Mouse (Mus musculus) frontal cortex, adult (tissue): ENCODE measurements around the gene Lamb3.
"Not testable (repeated sequence)": the region's sequence is repeated elsewhere in the genome, so short reads cannot be mapped to it uniquely, and the experiment has no call there.

Experiments
- ATAC-seq: cut with Nextera tagmentation; 2 replicates; pipeline ENCODE4 v1.9.2; 2017; ENCODE audit warnings: mild to moderate bottlenecking, moderate library complexity, mixed read lengths; ENCODE audit not compliant: low TSS enrichment

Gene Lamb3

DNA sequence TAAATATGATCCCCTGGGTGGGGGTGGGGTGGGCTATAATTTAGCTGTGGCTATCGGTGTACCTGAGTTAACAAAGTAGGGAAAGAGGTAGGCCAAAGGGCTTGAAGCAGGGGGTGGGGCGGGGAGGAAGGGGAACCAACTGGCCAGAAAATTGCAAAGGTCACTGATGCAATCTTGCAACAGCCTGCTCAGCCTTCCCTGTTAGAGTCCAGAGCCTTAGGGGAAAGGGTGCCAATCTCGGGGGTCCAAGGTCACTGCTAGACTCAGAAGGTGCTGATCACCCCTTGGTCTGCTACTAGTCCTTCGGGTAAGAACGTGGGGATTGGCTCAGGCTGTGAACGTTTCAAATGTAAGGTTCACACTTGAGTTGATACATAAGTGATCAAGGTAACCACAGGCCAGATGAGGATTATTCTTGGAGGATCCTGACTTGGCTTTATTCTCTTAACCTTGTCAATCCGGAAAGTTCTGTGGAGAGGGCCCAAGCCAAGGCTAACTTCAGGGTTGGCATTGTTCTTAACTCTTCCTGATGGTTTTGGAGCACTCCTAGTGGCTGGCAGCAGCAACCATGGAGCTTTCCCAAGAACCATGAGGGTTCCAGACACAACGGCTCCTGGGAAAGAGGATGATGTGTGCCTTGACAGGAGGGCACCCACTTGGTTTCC is 67.0 kb downstream of the Lamb3 start:
- no peak for ATAC-seq

DNA sequence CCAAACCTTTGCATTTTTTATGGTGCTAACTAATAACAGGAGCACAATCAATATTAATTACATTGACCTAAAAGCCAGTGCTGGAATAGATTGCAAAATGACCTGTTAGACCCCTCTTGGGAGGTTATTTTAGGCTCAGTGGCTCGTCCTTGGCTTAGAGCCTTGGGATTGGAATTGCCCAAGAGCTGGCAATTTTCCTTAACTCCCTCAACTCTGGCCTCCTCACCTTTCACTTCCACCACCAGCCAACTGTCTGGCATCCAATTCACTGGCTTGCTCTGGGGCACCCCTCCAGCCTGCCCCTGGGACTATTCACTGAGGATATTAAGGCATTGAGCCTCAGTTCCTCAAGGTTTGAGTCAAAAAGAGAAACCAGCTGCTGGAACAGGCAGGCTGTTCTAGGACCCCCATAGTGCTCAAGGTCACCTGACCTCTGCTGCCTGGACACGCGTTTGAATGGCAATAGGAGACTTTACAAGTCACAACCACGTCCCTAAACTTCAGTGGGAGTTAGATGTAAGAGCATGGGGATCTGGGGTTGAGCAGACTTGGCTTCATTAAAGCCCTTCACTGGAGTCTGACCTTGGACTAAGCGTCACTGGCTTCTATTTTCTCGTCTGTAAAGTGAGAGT is 71.0 kb downstream of the Lamb3 start:
- no peak for ATAC-seq

DNA sequence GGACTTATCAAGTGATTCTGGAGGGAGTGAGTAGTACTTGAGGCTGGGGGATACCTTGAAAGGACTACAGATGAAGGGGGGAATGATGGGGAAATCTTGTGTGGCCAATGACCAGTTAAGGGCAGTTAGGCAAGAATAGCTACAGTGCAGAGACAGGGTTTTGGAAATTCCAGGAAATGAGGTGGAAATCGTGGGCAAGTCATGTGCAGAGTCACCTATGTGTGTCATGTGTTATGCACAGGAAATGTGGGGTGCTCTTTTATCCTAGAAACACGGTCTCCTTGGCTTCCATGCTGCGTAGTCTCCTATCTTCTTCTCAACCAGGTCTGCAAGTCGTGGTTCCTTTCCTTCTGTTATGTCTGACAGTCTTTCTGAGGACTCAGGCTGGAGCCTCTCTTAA is 72.0 kb downstream of the Lamb3 start:
- ATAC-seq = no peak

DNA sequence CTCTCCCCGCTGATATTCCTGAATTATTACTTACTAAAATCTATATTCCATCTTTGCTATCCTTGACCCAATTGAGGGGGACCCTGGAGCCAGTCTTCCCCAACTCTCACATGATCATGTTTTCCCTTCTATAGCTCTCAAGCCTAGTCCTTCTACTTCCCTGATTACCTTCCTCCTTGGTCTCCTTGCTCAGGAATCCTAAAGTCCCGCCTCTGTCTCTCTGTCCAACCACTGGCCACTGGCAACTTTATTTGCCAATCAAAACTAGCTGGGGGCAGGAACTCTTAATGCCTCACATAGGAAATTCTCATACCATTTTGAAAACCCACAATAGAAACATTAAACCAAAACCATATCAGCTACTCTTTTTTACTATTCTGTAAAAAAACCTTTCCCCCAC is 73.8 kb downstream of the Lamb3 start:
- ATAC-seq = no peak

DNA sequence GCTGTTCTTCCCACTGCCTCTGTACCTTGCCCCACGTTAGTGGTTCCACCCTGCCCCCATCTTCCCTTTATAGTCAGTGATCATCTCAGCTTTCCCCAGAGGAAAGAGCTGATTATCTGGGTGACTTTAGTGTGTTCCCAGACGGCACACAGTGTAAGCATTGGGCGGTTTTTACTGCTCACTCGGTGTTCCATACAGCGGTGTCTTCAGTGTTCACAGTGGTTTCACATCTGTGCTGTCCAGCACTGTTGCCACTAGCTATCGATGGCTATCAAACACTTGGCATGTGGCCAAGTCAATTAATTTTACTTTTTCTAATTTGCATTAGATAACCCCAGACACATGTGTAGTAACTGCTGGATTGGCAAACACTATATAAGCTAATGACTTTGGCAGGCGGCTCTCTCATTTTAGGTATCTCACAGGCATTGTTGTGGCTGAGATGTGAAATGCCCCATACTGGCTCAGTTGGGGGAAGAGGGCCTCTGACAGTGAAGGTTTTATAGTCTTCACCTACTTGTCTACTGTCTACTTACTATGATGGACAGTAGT is 76.8 kb downstream of the Lamb3 start:
- ATAC-seq = no peak

DNA sequence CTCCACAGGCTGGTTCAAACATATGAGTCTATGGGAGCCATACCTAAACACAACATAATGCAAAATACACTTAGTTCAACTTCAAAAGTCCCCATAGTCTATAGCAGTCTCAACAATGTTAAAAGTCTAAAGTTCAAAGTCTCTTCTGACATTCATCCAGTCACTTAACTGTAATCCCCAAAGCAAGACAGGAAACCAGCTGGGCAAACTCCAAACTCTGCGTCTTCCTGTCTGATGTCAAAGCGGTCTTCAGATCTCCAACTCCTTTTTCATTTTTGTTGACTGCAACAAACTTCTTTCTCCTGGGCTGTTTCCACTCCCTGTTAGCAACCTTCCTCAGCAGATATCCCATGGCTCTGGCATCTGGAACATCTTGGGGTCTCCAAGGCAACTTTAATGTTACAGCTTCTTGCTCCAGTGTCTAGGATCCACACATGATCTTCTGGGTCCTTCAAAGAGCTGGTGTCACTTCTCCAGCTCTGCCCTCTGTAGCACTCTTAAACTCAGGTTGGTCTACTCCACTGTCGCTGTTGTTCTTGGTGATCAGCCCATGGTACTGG is 78.3 kb downstream of the Lamb3 start:
- ATAC-seq = not testable (repeated sequence)

DNA sequence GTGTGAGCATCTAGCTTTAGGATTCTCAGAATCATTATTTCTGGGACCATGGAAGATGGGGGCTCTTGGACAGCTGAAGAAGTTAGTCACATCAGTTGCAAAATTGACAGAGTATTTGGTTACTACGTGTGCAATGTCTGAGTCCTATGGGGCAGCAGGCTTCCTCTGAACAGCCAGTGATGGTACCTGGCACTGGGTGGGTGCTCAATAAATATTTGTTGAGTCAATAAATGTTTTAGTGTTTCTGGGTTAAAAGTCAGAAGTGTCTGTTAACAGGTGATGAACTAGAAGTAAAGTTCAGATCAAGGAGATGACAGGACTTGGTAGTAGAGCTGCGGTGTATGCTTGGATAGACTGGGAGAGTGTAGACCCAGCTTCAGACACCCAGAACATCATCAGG is 80.1 kb downstream of the Lamb3 start:
- ATAC-seq = no peak

DNA sequence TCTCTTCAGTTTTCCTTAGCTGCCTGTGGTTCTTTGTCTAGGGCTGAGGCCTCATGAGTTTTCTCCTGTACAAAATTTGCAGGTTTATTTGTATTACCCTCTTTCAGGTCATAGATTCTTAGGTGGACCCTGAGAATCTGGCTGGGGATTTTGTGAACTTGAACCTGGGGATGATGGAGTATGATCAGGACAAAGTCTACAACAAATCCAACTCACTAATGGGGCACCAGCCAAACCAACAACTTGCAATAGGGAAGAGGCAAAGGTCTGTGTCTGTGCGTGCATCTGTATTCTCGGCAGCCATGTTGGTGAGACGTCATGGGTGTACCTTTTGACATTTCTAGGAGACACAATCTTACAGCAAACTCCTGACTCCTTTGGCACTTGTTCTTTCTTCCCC is 81.6 kb downstream of the Lamb3 start:
- no peak for ATAC-seq

DNA sequence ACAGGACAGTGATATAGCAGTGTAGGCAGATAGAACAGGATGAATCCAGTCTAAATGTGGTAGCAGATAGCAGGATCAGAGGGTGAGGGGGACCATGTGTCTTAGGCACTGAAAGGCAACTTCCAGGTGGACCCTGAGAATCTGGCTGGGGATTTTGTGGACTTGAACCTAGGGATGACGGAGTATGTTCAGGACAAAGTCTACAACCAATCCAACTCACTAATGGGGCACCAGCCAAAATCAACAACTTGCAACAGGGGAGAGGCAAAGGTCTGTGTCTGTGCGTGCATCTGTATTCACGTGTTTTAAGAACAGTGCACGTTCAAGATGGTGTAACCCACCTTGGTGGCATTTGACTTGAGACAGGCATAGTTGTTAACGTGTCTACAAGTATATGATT is 82.4 kb downstream of the Lamb3 start:
- no peak for ATAC-seq

DNA sequence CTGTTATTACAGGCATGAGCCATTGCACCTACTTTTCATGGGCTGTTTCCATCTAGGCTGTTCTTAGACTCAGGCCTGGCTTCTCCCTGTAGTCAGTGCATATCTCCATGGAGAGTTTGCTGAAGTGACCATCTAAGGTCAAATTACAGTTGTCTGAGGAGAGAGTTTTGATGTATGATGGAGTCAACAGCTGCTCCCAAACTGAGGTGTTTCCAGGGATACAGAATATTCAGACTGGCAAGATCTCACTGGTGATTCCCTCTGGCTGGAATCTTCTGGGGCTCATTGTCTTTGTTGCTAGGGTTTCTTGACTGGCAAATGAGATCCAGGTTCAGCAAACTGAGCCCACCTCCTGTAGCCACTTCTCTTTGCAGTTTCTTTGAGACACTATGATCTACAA is 83.2 kb downstream of the Lamb3 start:
- ATAC-seq = no peak

DNA sequence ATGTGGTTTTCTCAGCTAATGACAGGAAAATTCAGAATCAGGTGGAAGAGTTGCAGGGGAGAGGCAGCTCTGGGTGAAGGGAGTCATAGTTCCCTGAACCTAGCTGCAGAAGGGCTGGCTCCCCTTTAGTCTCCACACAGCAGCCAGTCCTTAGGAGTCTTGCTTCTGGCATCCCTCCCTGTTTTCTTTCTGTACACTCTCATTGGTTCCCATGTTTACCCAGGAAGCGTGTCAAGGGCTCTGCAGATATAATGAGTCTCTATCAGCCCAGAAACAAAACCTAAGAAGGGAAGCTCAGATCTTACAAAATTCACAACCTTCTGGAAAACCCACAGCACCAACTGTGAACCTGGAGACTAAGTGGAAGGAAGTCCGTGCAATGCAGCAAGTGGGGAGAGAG is 85.5 kb downstream of the Lamb3 start:
- ATAC-seq = no peak

DNA sequence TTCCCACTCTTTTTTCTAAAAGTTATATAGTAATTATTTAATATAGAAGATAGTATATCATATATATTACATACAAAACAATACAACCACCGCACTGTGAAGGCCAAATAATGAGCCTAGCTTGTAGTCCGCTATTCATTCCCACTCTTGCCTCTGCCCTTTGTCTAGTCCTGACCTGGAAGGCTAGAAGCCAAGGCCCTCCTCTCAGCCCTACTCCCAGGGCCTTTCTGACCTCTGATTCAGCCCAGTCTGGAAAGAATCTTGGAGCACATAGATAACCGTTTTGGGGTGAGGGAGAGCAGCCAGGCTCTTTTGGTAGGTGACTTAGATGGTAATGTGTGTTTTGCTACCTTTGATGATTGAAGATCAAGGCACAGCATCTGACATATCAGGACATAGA is 86.4 kb downstream of the Lamb3 start:
- ATAC-seq = no peak

DNA sequence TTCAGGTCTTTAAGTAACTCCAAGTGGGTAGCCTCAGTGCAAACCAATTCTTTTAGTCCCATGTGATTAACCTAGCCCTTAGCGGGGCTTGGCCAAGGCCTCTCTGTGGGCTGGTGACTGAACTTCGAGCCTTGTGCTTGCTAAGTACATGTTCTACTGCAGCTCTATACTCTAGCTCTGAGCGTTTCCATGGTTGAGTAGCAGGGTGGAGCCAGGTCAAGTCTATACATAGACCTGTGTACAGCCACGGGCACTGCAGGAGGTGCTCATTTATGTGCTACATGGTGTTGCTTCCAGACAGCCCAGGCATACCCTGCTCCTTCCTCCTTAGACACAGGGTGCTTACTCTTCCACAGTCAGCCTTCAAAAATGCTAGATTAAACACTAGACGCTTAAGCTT is 88.4 kb downstream of the Lamb3 start:
- ATAC-seq = no peak

DNA sequence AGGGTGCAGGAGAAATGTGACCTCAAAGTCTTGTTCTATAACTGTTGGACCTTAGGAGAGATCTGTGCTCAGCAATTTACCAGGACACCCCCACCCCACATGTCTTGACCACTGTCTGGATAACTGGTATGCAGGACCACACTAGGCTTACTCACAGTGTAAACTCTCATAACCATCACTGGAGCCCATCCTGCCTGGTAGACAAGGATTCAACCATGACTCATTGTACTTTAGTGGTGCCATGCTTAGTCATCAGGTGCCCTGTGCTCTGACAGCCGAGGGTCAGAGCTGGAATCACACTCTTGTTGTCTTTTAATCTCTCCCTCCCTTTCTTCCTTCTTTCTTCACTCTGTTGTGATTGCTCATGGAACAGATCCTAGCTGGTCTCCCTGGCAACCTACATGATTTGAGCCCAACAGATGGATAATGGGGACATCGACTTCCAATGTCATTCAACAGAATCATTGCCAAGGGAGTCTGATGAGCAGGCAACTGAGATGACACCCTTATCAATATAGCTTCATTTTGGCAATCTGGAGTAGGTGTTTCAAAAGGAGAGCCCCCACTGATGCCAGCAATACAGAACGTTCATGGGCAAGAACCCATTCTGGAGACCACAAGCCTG is 90.8 kb downstream of the Lamb3 start:
- ATAC-seq = no peak

DNA sequence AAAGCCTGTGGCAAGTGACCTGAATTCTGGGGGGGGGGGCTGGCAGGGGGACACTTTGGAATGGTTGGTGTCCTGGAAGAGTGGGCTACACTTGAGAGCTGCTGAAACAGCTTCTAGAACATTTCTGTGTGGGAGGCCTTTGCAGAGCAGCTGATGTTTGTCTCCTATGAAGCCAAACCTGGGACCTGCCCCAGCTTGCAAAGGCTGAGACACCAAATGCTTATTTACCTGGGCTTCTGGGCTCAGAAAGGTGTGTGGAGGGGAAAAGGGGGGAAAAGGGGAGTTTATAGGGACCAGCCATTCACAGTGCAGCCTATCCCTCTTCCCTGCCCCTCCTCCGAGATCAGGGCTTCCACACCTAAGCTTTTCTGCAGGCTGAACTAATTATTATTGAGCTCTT is 92.5 kb downstream of the Lamb3 start:
- no peak for ATAC-seq

DNA sequence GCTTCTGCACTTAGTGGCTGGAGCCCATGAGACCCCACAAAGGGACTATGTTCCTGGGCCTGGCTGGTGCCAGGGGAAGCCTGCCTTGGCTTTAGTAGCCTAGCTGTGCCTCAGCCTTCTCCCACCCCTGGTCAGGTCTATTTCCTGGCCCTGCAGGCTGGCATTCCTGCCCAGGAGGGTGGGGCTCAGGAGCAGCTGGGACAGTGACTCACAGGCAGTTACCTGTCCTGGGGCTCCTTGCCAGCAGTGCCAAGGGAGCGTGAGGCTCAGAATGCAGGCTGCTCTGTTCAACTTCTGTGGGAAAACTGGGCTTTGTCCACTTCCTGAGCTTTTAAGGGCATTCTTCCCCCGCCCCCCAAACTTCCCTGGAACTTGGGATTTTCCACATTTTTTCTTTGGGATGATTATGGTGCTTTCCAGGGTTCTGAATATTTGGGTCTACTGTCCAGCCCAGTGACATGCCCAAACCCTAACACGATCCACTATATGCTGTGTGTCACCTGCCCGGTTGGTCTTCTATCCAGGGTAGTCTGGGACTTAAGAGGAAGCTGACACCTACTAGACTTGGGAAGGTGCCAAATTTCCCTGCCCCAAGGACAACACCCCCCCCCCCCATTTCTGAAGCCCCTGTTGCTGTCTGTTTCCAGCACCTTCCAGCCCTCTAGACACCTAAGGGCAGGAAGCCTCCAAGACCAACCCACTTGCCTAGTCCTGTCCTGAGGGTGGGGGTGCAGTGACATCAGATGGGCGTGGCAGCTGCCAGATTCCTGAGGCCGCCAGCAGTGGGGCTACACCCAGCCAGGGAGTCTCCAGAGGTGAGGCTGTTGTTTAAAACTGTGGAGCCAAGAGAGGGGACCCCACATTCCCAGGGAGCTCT is 94.0 kb downstream of the Lamb3 start:
- ATAC-seq = no peak

DNA sequence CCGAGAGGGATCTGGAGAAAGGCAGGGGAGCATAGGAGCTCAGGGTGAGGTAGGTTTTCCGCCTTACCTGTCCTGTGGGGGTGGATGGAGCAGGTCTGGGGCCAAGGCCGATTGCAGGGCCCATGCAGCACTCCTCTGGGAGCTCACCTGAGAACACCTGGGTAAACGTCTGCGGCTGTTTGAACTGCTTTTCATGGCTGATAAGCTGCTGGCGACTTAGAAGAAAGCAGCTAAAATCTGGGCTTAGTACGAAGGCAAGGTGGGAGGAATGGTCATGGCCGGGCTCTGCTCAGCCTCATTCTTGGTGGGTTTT is 94.5 kb downstream of the Lamb3 start:
- no peak for ATAC-seq

DNA sequence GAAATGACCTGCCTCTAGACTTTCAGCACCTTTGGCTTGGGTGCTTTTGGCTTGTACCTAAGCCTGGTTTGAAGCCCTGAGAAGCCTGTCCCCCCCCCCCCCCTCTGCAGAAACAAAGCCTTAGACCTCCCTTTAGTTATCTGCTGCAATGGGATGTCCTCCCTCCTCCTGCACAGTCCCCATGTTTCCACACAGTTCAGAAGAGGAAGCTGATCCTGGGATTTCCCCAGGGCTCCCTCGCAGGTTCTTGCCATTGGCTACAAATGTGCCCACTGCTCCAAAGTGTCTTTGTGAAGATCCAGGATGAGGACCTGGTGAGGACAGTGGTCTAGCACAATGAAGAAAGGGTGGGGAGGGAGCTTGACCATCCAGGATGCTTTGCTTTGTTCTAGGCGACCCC is 95.6 kb downstream of the Lamb3 start:
- ATAC-seq = no peak

DNA sequence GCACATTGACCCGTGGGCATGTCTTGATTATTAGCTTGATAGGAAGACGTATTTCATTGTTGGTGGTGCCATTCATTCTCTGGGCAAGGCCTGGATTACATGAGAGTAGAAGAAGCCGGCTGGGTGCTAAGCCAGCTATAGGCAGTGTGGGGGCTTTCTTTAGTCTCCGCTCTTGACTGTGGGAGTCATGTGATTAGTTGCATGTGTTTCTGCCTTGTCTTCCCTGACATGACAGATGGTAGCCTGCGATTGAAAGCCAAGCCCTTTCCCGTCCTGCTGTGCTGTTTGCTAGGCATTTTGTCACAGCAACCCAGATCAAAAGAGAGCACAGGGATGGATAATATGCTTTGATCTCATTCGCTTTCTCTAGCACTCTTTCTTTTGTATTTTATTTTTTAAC is 97.9 kb downstream of the Lamb3 start:
- ATAC-seq = 0 out of 2 replicates have a peak, but pooled peaks have one; percentile 31

DNA sequence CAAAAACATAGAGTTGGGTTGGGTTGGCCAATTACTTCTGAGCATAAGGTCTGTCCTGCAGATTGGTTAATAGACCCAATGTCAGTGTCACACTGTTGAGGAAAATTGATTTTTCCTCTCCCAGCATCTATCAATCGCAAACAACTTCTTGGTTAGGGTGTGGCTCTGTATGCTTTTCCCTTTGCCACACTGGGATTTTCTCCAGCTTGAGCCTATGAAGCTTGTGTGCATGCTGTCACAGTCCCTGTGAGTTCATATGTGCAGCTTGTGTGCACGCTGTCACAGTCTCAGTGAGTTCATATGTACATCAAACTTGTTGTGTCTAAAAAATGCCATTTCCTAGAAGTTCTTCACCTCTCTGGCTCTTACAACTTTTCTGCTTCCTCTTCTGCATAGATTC is 99.3 kb downstream of the Lamb3 start:
- no peak for ATAC-seq

DNA sequence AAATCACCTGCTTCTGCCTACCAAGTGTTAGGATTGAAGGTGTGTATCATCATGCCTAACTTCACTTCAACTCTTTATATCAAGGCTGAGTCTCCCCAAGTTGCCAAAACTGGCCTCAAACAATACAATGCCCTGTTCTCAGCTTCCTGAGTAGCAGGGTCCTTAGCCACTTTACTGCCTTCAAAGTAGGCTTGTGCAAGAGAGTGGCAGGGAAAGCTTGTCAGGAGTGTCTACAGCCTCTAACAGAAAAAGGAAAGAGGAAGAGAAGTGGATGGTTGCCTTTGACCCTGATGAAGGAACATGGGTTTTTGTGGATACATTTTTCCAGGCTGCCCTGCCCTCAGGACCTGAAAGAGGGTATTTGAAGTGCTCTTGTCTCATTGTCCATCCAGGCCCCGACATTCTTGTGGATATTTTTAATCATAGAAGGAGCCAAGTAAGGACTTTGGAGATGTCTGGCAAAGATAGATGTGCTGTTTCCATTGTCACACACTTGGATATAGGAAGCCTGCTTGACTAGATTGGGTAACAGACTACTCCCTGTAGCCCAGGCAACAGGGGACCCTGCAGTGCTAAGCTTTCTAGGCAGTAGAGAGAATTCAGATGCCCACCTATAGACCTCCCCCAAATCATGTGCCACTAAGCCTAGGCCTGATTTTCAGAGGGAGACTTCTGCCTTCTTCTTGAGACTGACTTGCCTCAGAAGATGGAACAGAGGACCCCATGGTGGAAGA is 102.5 kb downstream of the Lamb3 start:
- ATAC-seq = no peak
